Mouse (Mus musculus) embryonic facial prominence, embryonic 12.5 days (tissue): ENCODE results near the gene Elf1. TPM values are rescaled to one million over a fixed set of nuclear protein-coding genes. Genes with fewer than 3 reads are reported as not detected.

Experiments
- ATAC-seq: fragments of 200-750 bp; cut with Nextera tagmentation; 2 replicates; pipeline ENCODE4 v1.8.0; 2017; ENCODE audit not compliant: insufficient number of reproducible peaks, insufficient read depth, low FRiP score, low TSS enrichment
- H3K27ac ChIP-seq: fragments of 300-500 bp; sonication (generic); 2 replicates; pipeline ENCODE4 v1.5.1; 2016; ENCODE audit warnings: mild to moderate bottlenecking
- H3K27me3 ChIP-seq: fragments of 300-500 bp; sonication (generic); 2 replicates; pipeline ENCODE4 v1.6.1; 2016; ENCODE audit warnings: mild to moderate bottlenecking, moderate library complexity
- H3K36me3 ChIP-seq: fragments of 300-500 bp; sonication (generic); 2 replicates; pipeline ENCODE4 v1.6.1; 2016; ENCODE audit warnings: mild to moderate bottlenecking
- H3K4me1 ChIP-seq: fragments of 300-500 bp; sonication (generic); 2 replicates; pipeline ENCODE4 v1.6.1; 2016
- H3K4me2 ChIP-seq: fragments of 300-500 bp; sonication (generic); replicated peaks from 2 replicates; pipeline ENCODE4 v1.6.1; 2016; ENCODE audit warnings: mild to moderate bottlenecking, moderate library complexity
- H3K4me3 ChIP-seq: fragments of 300-500 bp; sonication (generic); 2 replicates; pipeline ENCODE4 v1.5.1; 2016; ENCODE audit warnings: mild to moderate bottlenecking
- H3K9ac ChIP-seq: fragments of 300-500 bp; sonication (generic); 2 replicates; pipeline ENCODE4 v1.6.1; 2016; ENCODE audit warnings: mild to moderate bottlenecking, moderate library complexity
- H3K9me3 ChIP-seq: fragments of 300-500 bp; sonication (generic); 2 replicates; pipeline ENCODE4 v1.6.1; 2016; ENCODE audit warnings: mild to moderate bottlenecking, moderate library complexity
- WGBS: fragments of 180-500 bp; shearing (Covaris S2); methylation state at CpG from one replicate; pipeline ENCODE4 v1.1.7; 2016; 5-methylcytosine and 5-hydroxymethylcytosine counted together
- microRNA-seq: library from miRNA; unstranded; fragments of <30 nt; microRNA quantifications from one replicate; pipeline ENCODE4, GENCODE M21; 2017
- polyA plus RNA-seq: library from polyadenylated mRNA; unstranded; fragments of >200 nt; fragmentation: Nextera tagmentation; extraction: Ambion mirVana; gene quantifications from 2 replicates; pipeline ENCODE4 v1.2.1, GENCODE M21; 2016

Gene Elf1
- polyA plus RNA-seq, 1 experiment from 2014 or later, result 12.4 TPM

DNA sequence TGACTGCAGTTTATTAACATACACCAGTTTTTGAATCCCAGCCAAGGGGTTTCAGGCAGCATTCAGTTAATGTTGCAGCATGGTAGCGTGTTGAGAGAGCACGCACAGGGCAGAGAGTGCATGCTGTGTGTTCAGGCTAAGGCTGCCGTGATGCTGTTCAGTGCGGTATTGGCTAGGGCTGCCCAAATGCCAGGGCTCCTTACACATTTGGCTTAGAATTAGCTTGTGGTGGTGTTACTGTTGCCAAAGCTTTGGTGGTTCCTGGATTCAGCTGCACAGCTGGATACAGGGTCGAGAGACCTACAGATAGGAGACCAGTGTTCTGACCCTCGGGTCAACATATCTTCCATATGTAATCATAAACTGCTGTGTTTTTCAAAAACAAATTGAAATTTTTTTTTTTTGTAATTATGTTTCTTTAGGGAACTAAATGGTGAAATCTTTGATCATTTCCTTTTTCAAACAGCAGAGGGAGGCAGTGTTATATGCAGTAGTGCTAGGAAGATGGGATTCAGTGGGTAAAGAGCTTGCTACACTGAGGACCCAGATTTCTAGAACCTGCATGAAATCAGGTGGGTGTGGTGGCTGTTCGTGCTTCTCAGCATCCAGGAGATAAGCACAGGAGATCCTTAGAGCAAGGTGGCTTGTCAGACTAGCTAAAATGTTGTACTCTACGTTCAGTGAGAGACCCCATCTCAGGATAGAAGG is 136.3 kb downstream of the Elf1 start:
- no peak overlapping the region for H3K9ac ChIP-seq
- H3K4me3 ChIP-seq, result no peak overlapping the region
- WGBS, result 86% methylated on average over 8 of the region's 8 CpGs
- no peaks in the 10 kb centered on the region for H3K27me3 ChIP-seq
- H3K4me2 ChIP-seq, result no peak overlapping the region
- no peak for ATAC-seq
- peaks cover 61% of the 10 kb centered on the region for H3K36me3 ChIP-seq
- no peak overlapping the region for H3K27ac ChIP-seq
- H3K9me3 ChIP-seq, result no peaks in the 10 kb centered on the region
- no peaks in the 10 kb centered on the region for H3K4me1 ChIP-seq

DNA sequence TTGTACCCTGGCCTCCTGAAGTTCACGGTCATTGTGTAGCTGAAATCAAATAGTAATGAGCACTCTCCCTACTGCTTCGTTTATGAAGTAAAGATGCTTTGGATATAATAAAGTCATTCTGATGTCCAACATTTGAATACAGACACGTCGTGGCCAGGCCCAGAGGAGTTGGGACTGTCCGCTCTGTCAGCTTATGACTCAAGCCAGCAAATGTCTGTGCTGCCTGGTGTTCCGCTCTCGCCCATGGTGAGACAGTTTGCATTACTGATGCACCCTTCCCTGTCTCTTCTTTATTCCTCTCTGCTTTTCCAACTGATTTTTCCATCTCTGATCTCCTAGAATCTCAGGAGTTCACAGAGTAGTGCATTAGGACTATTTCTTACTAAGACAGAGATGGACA is 138.8 kb downstream of the Elf1 start:
- no peaks in the 10 kb centered on the region for H3K27me3 ChIP-seq
- WGBS, result 95% methylated on average over 7 of the region's 7 CpGs
- no peaks in the 10 kb centered on the region for H3K9me3 ChIP-seq
- H3K36me3 ChIP-seq, result peaks cover 41% of the 10 kb centered on the region
- no peak overlapping the region for H3K4me2 ChIP-seq
- ATAC-seq, result no peak
- H3K27ac ChIP-seq, result no peak overlapping the region
- no peak overlapping the region for H3K9ac ChIP-seq
- no peak overlapping the region for H3K4me3 ChIP-seq
- H3K4me1 ChIP-seq, result no peaks in the 10 kb centered on the region

DNA sequence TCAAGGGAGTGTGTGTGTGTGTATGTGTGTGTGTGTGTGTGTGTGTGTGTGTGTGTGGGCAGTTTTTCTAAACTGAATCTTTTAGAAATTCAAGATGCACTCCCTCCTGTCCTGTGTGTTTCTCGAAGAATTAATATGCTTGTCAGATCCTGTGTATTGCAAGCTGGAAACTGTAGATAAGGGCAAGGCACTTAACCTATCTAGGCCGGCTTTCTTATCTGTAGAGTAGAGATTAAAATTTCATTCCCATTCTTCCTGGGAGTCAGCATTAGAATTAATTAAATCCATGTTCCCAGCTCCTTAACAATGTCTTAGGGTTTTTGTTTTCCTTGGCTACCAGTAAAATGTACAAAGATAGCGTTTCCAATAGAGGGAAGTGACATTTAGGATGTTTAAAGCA is 140.1 kb downstream of the Elf1 start:
- H3K4me2 ChIP-seq, result no peak overlapping the region
- H3K4me3 ChIP-seq, result no peak overlapping the region
- peaks cover 46% of the 10 kb centered on the region for H3K36me3 ChIP-seq
- H3K9ac ChIP-seq, result no peak overlapping the region
- H3K9me3 ChIP-seq, result no peaks in the 10 kb centered on the region
- H3K27me3 ChIP-seq, result no peaks in the 10 kb centered on the region
- no peak for ATAC-seq
- H3K4me1 ChIP-seq, result no peaks in the 10 kb centered on the region
- no peak overlapping the region for H3K27ac ChIP-seq
- WGBS, result 79% methylated on average over 3 of the region's 3 CpGs

Small RNA genes lying within 50 kb of the gene (microRNA-seq; reads per million reads assigned to microRNA genes)
- gene Gm27857, result not detected

Other genes with a start within 250 kb of the Elf1 start
- gene Zfp957, start 233.8 kb upstream of the Elf1 start, polyA plus RNA-seq, result not detected in 2 replicates
- 62.2 and 62.5 TPM in 2 replicates for gene Rgcc, start 179.5 kb upstream of the Elf1 start, polyA plus RNA-seq
- gene Naa16, start 90.4 kb upstream of the Elf1 start, polyA plus RNA-seq, result 48.5 and 50.1 TPM in 2 replicates
- gene Mtrf1, start 83.4 kb upstream of the Elf1 start, polyA plus RNA-seq, result 9.7 and 10.3 TPM in 2 replicates
- 21.0 and 21.2 TPM in 2 replicates for gene Kbtbd7, start 54.7 kb upstream of the Elf1 start, polyA plus RNA-seq
- gene Kbtbd6, start 29.4 kb upstream of the Elf1 start, polyA plus RNA-seq, result 3.8 and 4.0 TPM in 2 replicates
- gene Wbp4, start 326 bp downstream of the Elf1 start, polyA plus RNA-seq, result 51.1 and 54.1 TPM in 2 replicates
- gene Sugt1, start 106.5 kb downstream of the Elf1 start, polyA plus RNA-seq, result 134 and 140 TPM in 2 replicates
- 39.4 and 51.2 TPM in 2 replicates for gene Cnmd, start 181.0 kb downstream of the Elf1 start, polyA plus RNA-seq